19 mouse cellular contexts compared by ENCODE assay signal in genomic region chr14:98703289-98703688, GRCm38 (mm10).
"Had no signal": no experiment of that assay in that cellular context is flagged by ENCODE, and none has a peak within 500 bp of the region (broad histone marks: within the 10 kb centered on the region; RNA-seq: fewer than 3 reads in every experiment).

No protein-coding gene starts in this region.

- H3K9ac ChIP-seq: limb, embryonic 12.5 days; liver, embryonic 13.5 days; liver, postnatal 0 days; lung, embryonic 15.5 days; midbrain, embryonic 15.5 days; neural tube, embryonic 12.5 days had no signal

- H3K9me3 ChIP-seq: limb, embryonic 12.5 days; liver, embryonic 13.5 days; lung, embryonic 15.5 days; megakaryocyte, embryonic 14.5 days; midbrain, embryonic 15.5 days; neural tube, embryonic 12.5 days had no signal

- H3K4me3 ChIP-seq: limb, embryonic 12.5 days; liver, embryonic 13.5 days; lung, embryonic 15.5 days; megakaryocyte, embryonic 14.5 days; midbrain, embryonic 15.5 days; neural tube, embryonic 12.5 days had no signal

- H3K36me3 ChIP-seq: limb, embryonic 12.5 days; liver, embryonic 13.5 days; lung, embryonic 15.5 days; midbrain, embryonic 15.5 days; neural tube, embryonic 12.5 days had no signal

- H3K27ac ChIP-seq: kidney, postnatal 0 days; limb, embryonic 12.5 days; liver, embryonic 13.5 days; lung, embryonic 15.5 days; macrophage; midbrain, embryonic 15.5 days; neural tube, embryonic 12.5 days; stomach, postnatal 0 days had no signal

- ATAC-seq: liver, postnatal 0 days; midbrain, embryonic 15.5 days had no signal

- DNase-seq: kidney, adult 9 months; kidney, postnatal 36 days; layer of hippocampus, adult 9-11 months; liver; liver, embryonic 13.5 days; liver, postnatal 0 days; lung, postnatal 14 days; right cerebral cortex, postnatal 25 days; thymus, adult 18-20 months; thymus, postnatal 14 days had no signal

- H3K4me2 ChIP-seq: limb, embryonic 12.5 days; liver, embryonic 13.5 days; lung, embryonic 15.5 days; midbrain, embryonic 11.5 days; midbrain, embryonic 15.5 days; neural tube, embryonic 12.5 days had no signal

- H3K4me1 ChIP-seq: limb, embryonic 12.5 days; liver, embryonic 13.5 days; lung, embryonic 15.5 days; megakaryocyte, embryonic 14.5 days; midbrain, embryonic 15.5 days; neural tube, embryonic 12.5 days had no signal

- H3K27me3 ChIP-seq: limb, embryonic 12.5 days; liver, embryonic 13.5 days; lung, embryonic 15.5 days; megakaryocyte, embryonic 14.5 days had no signal
